Mouse (Mus musculus): Measurements from ENCODE around the gene Vegfa. TPM values are rescaled to one million over a fixed set of nuclear protein-coding genes. Genes with fewer than 3 reads are reported as not detected.

The Vegfa gene
- total RNA-seq, 2 experiments from 2014 or later = 88.2 to 90.7 TPM

GRCm38 (mm10) chr17:46071531-46071930, 39.4 kb upstream of the Vegfa start:
- intact Hi-C loops (cut with DNase I) = no loop called here
- DNase-seq (ENCODE audit: extremely low spot score in 1 of 2, low spot score in 2 of 2) = no peak
- H3K4me3 ChIP-seq = no peak overlapping the region
- TF ChIP-seq CTCF (IDR thresholded peaks at IDR 0.05) = no peak
- H3K27ac ChIP-seq = no peak overlapping the region

- DNase-seq (ENCODE audit: extremely low spot score in 1 of 2, low spot score in 2 of 2) = no peak
- no peak for TF ChIP-seq CTCF (IDR thresholded peaks at IDR 0.05)
- H3K27ac ChIP-seq = no peak overlapping the region
- intact Hi-C loops (cut with DNase I) = no loop called here
- no peak overlapping the region for H3K4me3 ChIP-seq
Measured at GRCm38 (mm10) chr17:46070046-46070445, 37.9 kb upstream of the Vegfa start.

- intact Hi-C loops (cut with DNase I) = no loop called here
- H3K27ac ChIP-seq = no peak overlapping the region
- no peak for DNase-seq (ENCODE audit: extremely low spot score in 1 of 2, low spot score in 2 of 2)
- no peak overlapping the region for H3K4me3 ChIP-seq
- TF ChIP-seq CTCF (IDR thresholded peaks at IDR 0.05) = no peak
Measured at GRCm38 (mm10) chr17:46063974-46064312, 31.8 kb upstream of the Vegfa start.

- no peak for DNase-seq (ENCODE audit: extremely low spot score in 1 of 2, low spot score in 2 of 2)
- intact Hi-C loops (cut with DNase I) = no loop called here
- TF ChIP-seq CTCF (IDR thresholded peaks at IDR 0.05) = no peak
- Histone ChIP-seq H3K4me3 (no peak overlapping the region), H3K27ac (no peak overlapping the region)
Measured at GRCm38 (mm10) chr17:46063283-46063973, 31.3 kb upstream of the Vegfa start.

GRCm38 (mm10) chr17:46060253-46060652, 28.1 kb upstream of the Vegfa start:
- H3K4me3 ChIP-seq = no peak overlapping the region
- TF ChIP-seq CTCF (IDR thresholded peaks at IDR 0.05) = no peak
- DNase-seq (ENCODE audit: extremely low spot score in 1 of 2, low spot score in 2 of 2) = no peak
- intact Hi-C loops (cut with DNase I) = no loop called here
- H3K27ac ChIP-seq = no peak overlapping the region

- H3K27ac ChIP-seq = no peak overlapping the region
- H3K4me3 ChIP-seq = no peak overlapping the region
- TF ChIP-seq CTCF (IDR thresholded peaks at IDR 0.05) = no peak
- intact Hi-C loops (cut with DNase I) = no loop called here
- no peak for DNase-seq (ENCODE audit: extremely low spot score in 1 of 2, low spot score in 2 of 2)
Measured at GRCm38 (mm10) chr17:46059226-46059825, 27.2 kb upstream of the Vegfa start.

- intact Hi-C loops (cut with DNase I) = no loop called here
- DNase-seq (ENCODE audit: extremely low spot score in 1 of 2, low spot score in 2 of 2) = no peak
- Histone ChIP-seq H3K27ac (no peak overlapping the region), H3K4me3 (no peak overlapping the region)
- no peak for TF ChIP-seq CTCF (IDR thresholded peaks at IDR 0.05)
Measured at GRCm38 (mm10) chr17:46056288-46056687, 24.1 kb upstream of the Vegfa start.

- H3K27ac ChIP-seq = no peak overlapping the region
- TF ChIP-seq CTCF (IDR thresholded peaks at IDR 0.05) = no peak
- no peak for DNase-seq (ENCODE audit: extremely low spot score in 1 of 2, low spot score in 2 of 2)
- no peak overlapping the region for H3K4me3 ChIP-seq
- intact Hi-C loops (cut with DNase I) = no loop called here
Measured at GRCm38 (mm10) chr17:46055736-46056135, 23.6 kb upstream of the Vegfa start.

- Histone ChIP-seq H3K27ac (no peak overlapping the region), H3K4me3 (no peak overlapping the region)
- no peak for DNase-seq (ENCODE audit: extremely low spot score in 1 of 2, low spot score in 2 of 2)
- intact Hi-C loops (cut with DNase I) = no loop called here
- TF ChIP-seq CTCF (IDR thresholded peaks at IDR 0.05) = no peak
Measured at GRCm38 (mm10) chr17:46053291-46053842, 21.2 kb upstream of the Vegfa start.

- Histone ChIP-seq H3K4me3 (no peak overlapping the region), H3K27ac (no peak overlapping the region)
- intact Hi-C loops (cut with DNase I) = no loop called here
- DNase-seq (ENCODE audit: extremely low spot score in 1 of 2, low spot score in 2 of 2) = no peak
- TF ChIP-seq CTCF (IDR thresholded peaks at IDR 0.05) = no peak
Measured at GRCm38 (mm10) chr17:46052146-46052545, 20.0 kb upstream of the Vegfa start.

- no peak for TF ChIP-seq CTCF (IDR thresholded peaks at IDR 0.05)
- no peak for DNase-seq (ENCODE audit: extremely low spot score in 1 of 2, low spot score in 2 of 2)
- intact Hi-C loops (cut with DNase I) = no loop called here
- no peak overlapping the region for H3K4me3 ChIP-seq
- no peak overlapping the region for H3K27ac ChIP-seq
Measured at GRCm38 (mm10) chr17:46051356-46051755, 19.2 kb upstream of the Vegfa start.

- H3K27ac ChIP-seq = no peak overlapping the region
- no peak for TF ChIP-seq CTCF (IDR thresholded peaks at IDR 0.05)
- intact Hi-C loops (cut with DNase I) = no loop called here
- DNase-seq (ENCODE audit: extremely low spot score in 1 of 2, low spot score in 2 of 2) = no peak
- no peak overlapping the region for H3K4me3 ChIP-seq
Measured at GRCm38 (mm10) chr17:46049567-46049966, 17.4 kb upstream of the Vegfa start.

GRCm38 (mm10) chr17:46048184-46048583, 16.0 kb upstream of the Vegfa start:
- Histone ChIP-seq H3K27ac (no peak overlapping the region), H3K4me3 (no peak overlapping the region)
- DNase-seq (ENCODE audit: extremely low spot score in 1 of 2, low spot score in 2 of 2) = no peak
- intact Hi-C loops (cut with DNase I) = no loop called here
- peak; percentile 6; the same call in 1 of the 2 replicates for TF ChIP-seq CTCF (IDR thresholded peaks at IDR 0.05)
